Mouse (Mus musculus): ENCODE measurements around the gene Smurf2. TPM values are rescaled to one million over a fixed set of nuclear protein-coding genes. Genes with fewer than 3 reads are reported as not detected.

Smurf2 gene
- total RNA-seq, 2 experiments from 2014 or later = 26.3 to 30.9 TPM

GRCm38 (mm10) chr11:106911257-106911656, 9.3 kb downstream of the Smurf2 start:
- intact Hi-C loops (cut with DNase I) = loop anchor here (5.0 kb wide), 1 partner anchor 59 kb away; no protein-coding TSS in a partner anchor
- DNase-seq (ENCODE audit: low spot score in 2 of 2) = no peak

GRCm38 (mm10) chr11:106908016-106908415, 12.5 kb downstream of the Smurf2 start:
- intact Hi-C loops (cut with DNase I) = no loop called here
- no peak for DNase-seq (ENCODE audit: low spot score in 2 of 2)

- DNase-seq (ENCODE audit: low spot score in 2 of 2) = no peak
- intact Hi-C loops (cut with DNase I) = no loop called here
These were observed 13.3 kb downstream of the Smurf2 start for GRCm38 (mm10) chr11:106907253-106907652.

GRCm38 (mm10) chr11:106905707-106906106, 14.8 kb downstream of the Smurf2 start:
- intact Hi-C loops (cut with DNase I) = no loop called here
- DNase-seq (ENCODE audit: low spot score in 2 of 2) = no peak

GRCm38 (mm10) chr11:106899804-106900203, 20.7 kb downstream of the Smurf2 start:
- intact Hi-C loops (cut with DNase I) = no loop called here
- DNase-seq (ENCODE audit: low spot score in 2 of 2) = no peak

- DNase-seq (ENCODE audit: low spot score in 2 of 2) = no peak
- intact Hi-C loops (cut with DNase I) = no loop called here
These were observed 23.9 kb downstream of the Smurf2 start for GRCm38 (mm10) chr11:106896561-106897168.

GRCm38 (mm10) chr11:106883656-106884055, 36.9 kb downstream of the Smurf2 start:
- intact Hi-C loops (cut with DNase I) = no loop called here
- DNase-seq (ENCODE audit: low spot score in 2 of 2) = no peak

- no peak for DNase-seq (ENCODE audit: low spot score in 2 of 2)
- intact Hi-C loops (cut with DNase I) = no loop called here
These were observed 47.9 kb downstream of the Smurf2 start for GRCm38 (mm10) chr11:106872650-106873049.

GRCm38 (mm10) chr11:106851438-106851837, 69.1 kb downstream of the Smurf2 start:
- DNase-seq (ENCODE audit: low spot score in 2 of 2) = no peak
- intact Hi-C loops (cut with DNase I) = loop anchor here (2.0 to 5.0 kb wide), 2 partner anchors 61 to 129 kb away; no protein-coding TSS in a partner anchor

- intact Hi-C loops (cut with DNase I) = no loop called here
- DNase-seq (ENCODE audit: low spot score in 2 of 2) = no peak
These were observed 78.5 kb downstream of the Smurf2 start for GRCm38 (mm10) chr11:106842002-106842401.

- DNase-seq (ENCODE audit: low spot score in 2 of 2) = no peak
- intact Hi-C loops (cut with DNase I) = no loop called here
These were observed 92.4 kb downstream of the Smurf2 start for GRCm38 (mm10) chr11:106828079-106828478.

GRCm38 (mm10) chr11:106824403-106824802, 96.1 kb downstream of the Smurf2 start:
- DNase-seq (ENCODE audit: low spot score in 2 of 2) = no peak

GRCm38 (mm10) chr11:106823741-106824140, 96.8 kb downstream of the Smurf2 start:
- intact Hi-C loops (cut with DNase I) = loop anchor here (2.0 kb wide), 1 partner anchor 35 kb away; the partner anchor contains the start of genes Cep95 and Ddx5
- no peak for DNase-seq (ENCODE audit: low spot score in 2 of 2)

More at GRCm38 (mm10) chr11:106824403-106824802, 96.1 kb downstream of the Smurf2 start:
- intact Hi-C loops (cut with DNase I) = no loop called here

GRCm38 (mm10) chr11:106822911-106823310, 97.6 kb downstream of the Smurf2 start:
- peak; percentile 65 to 72 for DNase-seq (ENCODE audit: low spot score in 2 of 2)
- intact Hi-C loops (cut with DNase I) = loop anchor here (2.0 kb wide), 1 partner anchor 34 kb away; the partner anchor contains the start of genes Cep95 and Ddx5

- intact Hi-C loops (cut with DNase I) = loop anchor here (2.0 kb wide), 1 partner anchor 34 kb away; the partner anchor contains the start of genes Cep95 and Ddx5
- DNase-seq (ENCODE audit: low spot score in 2 of 2) = no peak
These were observed 98.0 kb downstream of the Smurf2 start for GRCm38 (mm10) chr11:106822491-106822890.

- DNase-seq (ENCODE audit: low spot score in 2 of 2) = no peak
- intact Hi-C loops (cut with DNase I) = no loop called here
These were observed 99.1 kb downstream of the Smurf2 start for GRCm38 (mm10) chr11:106821397-106821796.

GRCm38 (mm10) chr11:106820972-106821371, 99.5 kb downstream of the Smurf2 start:
- intact Hi-C loops (cut with DNase I) = no loop called here

GRCm38 (mm10) chr11:106820252-106820651, 100.3 kb downstream of the Smurf2 start:
- intact Hi-C loops (cut with DNase I) = no loop called here
- DNase-seq (ENCODE audit: low spot score in 2 of 2) = no peak

More at GRCm38 (mm10) chr11:106820972-106821371, 99.5 kb downstream of the Smurf2 start:
- DNase-seq (ENCODE audit: low spot score in 2 of 2) = no peak

- intact Hi-C loops (cut with DNase I) = no loop called here
These were observed 100.9 kb downstream of the Smurf2 start for GRCm38 (mm10) chr11:106819595-106819994.

GRCm38 (mm10) chr11:106818341-106818740, 102.2 kb downstream of the Smurf2 start:
- no peak for DNase-seq (ENCODE audit: low spot score in 2 of 2)
- intact Hi-C loops (cut with DNase I) = no loop called here

More at GRCm38 (mm10) chr11:106819595-106819994, 100.9 kb downstream of the Smurf2 start:
- DNase-seq (ENCODE audit: low spot score in 2 of 2) = no peak

GRCm38 (mm10) chr11:106817808-106818207, 102.7 kb downstream of the Smurf2 start:
- DNase-seq (ENCODE audit: low spot score in 2 of 2) = no peak
- intact Hi-C loops (cut with DNase I) = no loop called here
